Mouse (Mus musculus) megakaryocyte, embryonic 14.5 days (primary cell): Measurements from ENCODE around the gene Ache.

Experiments used
- FLI1 ChIP-seq: IDR thresholded peaks from 2 replicates; pipeline ENCODE4 v1.6.1; 2012; ENCODE audit warnings: low read length, inconsistent platforms, mixed read lengths
- GATA1 ChIP-seq: IDR thresholded peaks from 3 replicates; pipeline ENCODE4 v1.6.1; 2012; ENCODE audit warnings: mixed read lengths, low read length, inconsistent platforms, borderline replicate concordance

DNA sequence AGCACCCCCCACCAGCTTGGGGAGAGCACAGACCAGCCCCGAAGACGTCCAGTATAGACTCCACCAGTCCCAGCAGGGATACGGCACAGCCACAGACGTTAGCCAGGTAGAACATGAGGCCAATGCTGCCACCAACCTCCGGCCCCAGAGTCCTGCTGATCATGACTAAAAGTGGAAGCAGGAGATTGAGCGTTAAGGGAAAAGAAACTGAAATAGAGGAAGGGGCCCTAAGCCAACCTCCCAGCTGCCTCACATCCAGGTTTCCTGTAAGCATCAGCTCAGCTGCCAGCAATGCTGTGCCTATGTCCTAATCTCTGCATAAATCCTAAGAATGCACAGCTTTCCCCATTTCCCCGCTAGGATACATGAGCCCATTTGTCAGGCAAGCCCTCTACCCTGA lies 43.6 kb downstream of the Ache start:
- TF ChIP-seq GATA1 (no peak), FLI1 (no peak)
